Mouse (Mus musculus): ENCODE measurements around the gene Rin3. TPM values are rescaled to one million over a fixed set of nuclear protein-coding genes. Genes with fewer than 3 reads are reported as not detected.

Rin3 gene
- polyA plus RNA-seq, 1 experiment from 2014 or later: 15.4 TPM

DNA sequence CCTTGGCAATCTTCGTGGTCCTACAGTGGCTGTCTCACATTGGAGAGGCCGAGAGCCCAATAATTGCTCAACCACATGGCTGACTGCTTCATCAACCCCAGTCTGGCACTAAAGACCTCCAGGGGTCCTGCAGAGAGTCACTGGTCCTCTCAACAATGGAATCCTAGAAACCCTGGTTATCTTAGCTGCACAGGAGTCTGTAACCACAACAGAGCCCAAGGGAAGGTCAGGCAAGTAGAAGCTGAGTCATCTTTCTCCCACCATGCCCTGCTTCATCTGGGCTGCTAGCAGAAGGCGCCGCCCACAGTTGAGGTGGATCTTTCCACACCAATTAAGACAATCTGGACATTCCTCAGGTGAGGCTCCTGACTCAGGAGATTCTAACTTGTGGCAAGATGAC, 76.5 kb downstream of the Rin3 start:
- WGBS: 96% methylated on average over 4 of the region's 4 CpGs
- TF ChIP-seq CTCF (IDR thresholded peaks at IDR 0.05; ENCODE audit: low read depth): no peak
- no peaks in the 10 kb centered on the region for H3K9me3 ChIP-seq (ENCODE audit: low read depth, low read length)
- peaks cover 18% of the 10 kb centered on the region; the same call in 1 of the 2 replicates for H3K36me3 ChIP-seq (ENCODE audit: insufficient read depth)
- no peak overlapping the region for H3K4me3 ChIP-seq (ENCODE audit: low read depth, low read length)
- H3K9ac ChIP-seq: no peak overlapping the region
- H3K27me3 ChIP-seq (ENCODE audit: insufficient read depth, low read length): no peaks in the 10 kb centered on the region
- H3K4me2 ChIP-seq: no peak overlapping the region
- ATAC-seq (ENCODE audit: insufficient read depth) (no peak), DNase-seq (no peak)
- H3K27ac ChIP-seq (ENCODE audit: low read depth): no peak overlapping the region
- H3K4me1 ChIP-seq (ENCODE audit: insufficient read depth): no peaks in the 10 kb centered on the region

DNA sequence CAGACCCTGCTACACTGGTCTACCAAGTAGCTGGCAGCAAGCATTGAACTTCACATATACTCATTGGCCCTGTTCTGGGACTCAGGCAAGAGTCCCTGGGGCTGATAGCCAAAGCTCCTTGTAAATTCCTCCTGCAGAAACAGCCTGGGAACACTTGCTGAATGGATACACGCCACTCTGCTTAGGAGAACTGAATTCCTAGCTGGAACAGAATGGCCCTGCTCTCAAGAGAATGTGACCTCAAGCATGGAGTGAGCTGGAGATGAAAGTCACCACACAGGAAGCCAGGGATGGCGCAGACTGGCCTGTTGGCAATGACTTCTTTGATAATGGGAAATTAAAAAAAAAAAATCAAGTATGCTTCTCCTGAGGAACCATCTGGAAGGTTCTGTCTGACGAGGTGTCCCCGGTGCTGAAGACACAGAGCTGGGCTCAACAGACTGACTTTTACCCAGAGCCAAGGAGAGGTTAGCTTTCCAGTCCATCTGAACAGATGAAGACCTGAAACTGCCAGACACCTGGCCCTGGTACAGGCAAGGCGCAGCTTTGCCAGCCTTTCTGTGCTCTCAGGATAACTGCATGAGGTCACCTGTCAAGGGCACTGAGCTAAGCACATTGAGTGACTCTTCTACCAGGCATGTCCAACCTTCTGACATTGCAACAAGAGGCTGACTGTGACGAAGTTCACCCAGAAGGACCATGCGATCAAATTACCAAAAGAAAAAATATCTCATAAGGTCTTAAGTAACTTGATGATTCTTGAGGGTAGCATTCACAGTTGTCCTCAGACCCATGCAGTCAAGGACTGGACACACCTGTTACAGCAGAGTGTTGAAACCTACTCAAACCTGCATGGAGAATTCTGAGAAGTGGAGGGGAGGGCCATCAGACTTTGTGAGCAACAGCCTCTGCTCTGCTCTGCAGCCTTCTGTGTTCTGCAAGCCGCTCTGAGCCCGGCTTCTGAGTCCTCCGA, 78.6 kb downstream of the Rin3 start:
- Histone ChIP-seq H3K4me1 (ENCODE audit: insufficient read depth) (no peaks in the 10 kb centered on the region), H3K4me2 (no peak overlapping the region), H3K9ac (no peak overlapping the region), H3K27ac (ENCODE audit: low read depth) (no peak overlapping the region), H3K9me3 (ENCODE audit: low read depth, low read length) (no peaks in the 10 kb centered on the region), H3K4me3 (ENCODE audit: low read depth, low read length) (no peak overlapping the region), H3K36me3 (ENCODE audit: insufficient read depth) (peaks cover 14% of the 10 kb centered on the region; the same call in 1 of the 2 replicates), H3K27me3 (ENCODE audit: insufficient read depth, low read length) (no peaks in the 10 kb centered on the region)
- WGBS: 83% methylated on average over 10 of the region's 10 CpGs
- no peak for TF ChIP-seq CTCF (IDR thresholded peaks at IDR 0.05; ENCODE audit: low read depth)
- DNase-seq (no peak), ATAC-seq (ENCODE audit: insufficient read depth) (no peak)

GRCm38 (mm10) chr12:102365016-102365415, 82.2 kb downstream of the Rin3 start:
- no peak overlapping the region for H3K27ac ChIP-seq (ENCODE audit: low read depth)
- no peak for TF ChIP-seq CTCF (IDR thresholded peaks at IDR 0.05; ENCODE audit: low read depth)
- H3K4me1 ChIP-seq (ENCODE audit: insufficient read depth): no peaks in the 10 kb centered on the region
- H3K36me3 ChIP-seq (ENCODE audit: insufficient read depth): peaks cover 22% of the 10 kb centered on the region; the same call in 1 of the 2 replicates
- no peaks in the 10 kb centered on the region for H3K27me3 ChIP-seq (ENCODE audit: insufficient read depth, low read length)
- no peak overlapping the region for H3K4me2 ChIP-seq
- ATAC-seq (ENCODE audit: insufficient read depth): no peak
- no peaks in the 10 kb centered on the region for H3K9me3 ChIP-seq (ENCODE audit: low read depth, low read length)
- H3K4me3 ChIP-seq (ENCODE audit: low read depth, low read length): no peak overlapping the region
- DNase-seq: no peak
- WGBS: 92% methylated on average over 7 of the region's 7 CpGs
- no peak overlapping the region for H3K9ac ChIP-seq

GRCm38 (mm10) chr12:102366126-102366816, 83.4 kb downstream of the Rin3 start:
- Histone ChIP-seq H3K27ac (ENCODE audit: low read depth) (no peak overlapping the region), H3K9me3 (ENCODE audit: low read depth, low read length) (no peaks in the 10 kb centered on the region), H3K4me2 (no peak overlapping the region), H3K27me3 (ENCODE audit: insufficient read depth, low read length) (no peaks in the 10 kb centered on the region), H3K9ac (no peak overlapping the region), H3K4me3 (ENCODE audit: low read depth, low read length) (no peak overlapping the region), H3K4me1 (ENCODE audit: insufficient read depth) (no peaks in the 10 kb centered on the region), H3K36me3 (ENCODE audit: insufficient read depth) (peaks cover 17% of the 10 kb centered on the region; the same call in 1 of the 2 replicates)
- TF ChIP-seq CTCF (IDR thresholded peaks at IDR 0.05; ENCODE audit: low read depth): no peak
- ATAC-seq (ENCODE audit: insufficient read depth) (no peak), DNase-seq (no peak)
- WGBS: 92% methylated on average over 9 of the region's 9 CpGs

- H3K4me2 ChIP-seq: no peak overlapping the region
- DNase-seq (no peak), ATAC-seq (ENCODE audit: insufficient read depth) (no peak)
- no peaks in the 10 kb centered on the region for H3K9me3 ChIP-seq (ENCODE audit: low read depth, low read length)
- no peak for TF ChIP-seq CTCF (IDR thresholded peaks at IDR 0.05; ENCODE audit: low read depth)
- no peak overlapping the region for H3K27ac ChIP-seq (ENCODE audit: low read depth)
- H3K27me3 ChIP-seq (ENCODE audit: insufficient read depth, low read length): no peaks in the 10 kb centered on the region
- WGBS: 63% methylated on average over 3 of the region's 3 CpGs
- no peak overlapping the region for H3K9ac ChIP-seq
- peaks cover 13% of the 10 kb centered on the region; the same call in 1 of the 2 replicates for H3K36me3 ChIP-seq (ENCODE audit: insufficient read depth)
- H3K4me1 ChIP-seq (ENCODE audit: insufficient read depth): no peaks in the 10 kb centered on the region
- no peak overlapping the region for H3K4me3 ChIP-seq (ENCODE audit: low read depth, low read length)
Measured at GRCm38 (mm10) chr12:102367075-102367474, 84.2 kb downstream of the Rin3 start.

DNA sequence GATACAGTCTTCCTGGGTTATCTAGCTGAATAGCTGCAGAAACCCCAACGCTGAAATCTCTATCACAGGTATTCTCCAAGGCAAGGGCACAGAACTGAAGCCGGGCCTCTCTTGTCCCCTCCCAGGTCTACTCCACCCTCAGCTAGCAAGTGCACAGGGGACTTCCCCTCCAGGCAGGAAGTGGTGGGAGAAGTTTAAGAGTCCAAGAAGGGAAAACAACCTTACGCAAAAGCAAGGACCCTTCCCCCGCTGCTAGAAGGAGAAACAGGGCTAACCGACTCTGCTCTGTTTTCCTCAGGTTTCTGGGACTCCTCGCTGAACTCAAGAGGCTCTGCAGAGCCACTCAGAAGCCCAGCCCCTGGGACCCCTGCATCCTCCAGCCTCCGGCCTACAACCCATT, 85.2 kb downstream of the Rin3 start:
- no peaks in the 10 kb centered on the region for H3K4me1 ChIP-seq (ENCODE audit: insufficient read depth)
- no peaks in the 10 kb centered on the region for H3K27me3 ChIP-seq (ENCODE audit: insufficient read depth, low read length)
- no peak for DNase-seq
- 68% methylated on average over 7 of the region's 7 CpGs for WGBS
- H3K9me3 ChIP-seq (ENCODE audit: low read depth, low read length): no peaks in the 10 kb centered on the region
- H3K4me2 ChIP-seq: no peak overlapping the region
- H3K4me3 ChIP-seq (ENCODE audit: low read depth, low read length): no peak overlapping the region
- H3K27ac ChIP-seq (ENCODE audit: low read depth): no peak overlapping the region; the same call in 1 of the 2 replicates
- H3K9ac ChIP-seq: no peak overlapping the region
- TF ChIP-seq CTCF (IDR thresholded peaks at IDR 0.05; ENCODE audit: low read depth): no peak
- no peak for ATAC-seq (ENCODE audit: insufficient read depth)
- H3K36me3 ChIP-seq (ENCODE audit: insufficient read depth): peaks cover 13% of the 10 kb centered on the region; the same call in 1 of the 2 replicates

GRCm38 (mm10) chr12:102368556-102368955, 85.7 kb downstream of the Rin3 start:
- 81% methylated on average over 14 of the region's 14 CpGs for WGBS
- no peak for TF ChIP-seq CTCF (IDR thresholded peaks at IDR 0.05; ENCODE audit: low read depth)

More at GRCm38 (mm10) chr12:102368556-102368955, 85.7 kb downstream of the Rin3 start:
- no peaks in the 10 kb centered on the region for H3K9me3 ChIP-seq (ENCODE audit: low read depth, low read length)
- H3K27ac ChIP-seq (ENCODE audit: low read depth): no peak overlapping the region
- ATAC-seq (ENCODE audit: insufficient read depth): no peak
- H3K36me3 ChIP-seq (ENCODE audit: insufficient read depth): peaks cover 16% of the 10 kb centered on the region; the same call in 1 of the 2 replicates
- no peak overlapping the region for H3K9ac ChIP-seq
- no peak overlapping the region for H3K4me3 ChIP-seq (ENCODE audit: low read depth, low read length)
- H3K27me3 ChIP-seq (ENCODE audit: insufficient read depth, low read length): no peaks in the 10 kb centered on the region
- no peak overlapping the region for H3K4me2 ChIP-seq
- no peaks in the 10 kb centered on the region for H3K4me1 ChIP-seq (ENCODE audit: insufficient read depth)
- no peak for DNase-seq
